Mouse (Mus musculus) E14TG2a.4 (cell line): ENCODE measurements around the gene Gm1110.

ENCODE experiments used
- CTCF ChIP-seq: conservative IDR thresholded peaks from 2 replicates; pipeline ENCODE4 v1.5.1; 2014; ENCODE audit warnings: low read length
- POU5F1 ChIP-seq: IDR thresholded peaks from 2 replicates; pipeline ENCODE4 v1.6.1; 2014; ENCODE audit warnings: low read length, borderline replicate concordance

GRCm38 (mm10) chr9:26913150-26913549 lies 9.8 kb downstream of the Gm1110 start:
- TF ChIP-seq CTCF (no peak), POU5F1 (no peak)
